Mouse (Mus musculus) kidney, embryonic 16.5 days (tissue): Measurements from ENCODE around the gene Gdf11. TPM values are rescaled to one million over a fixed set of nuclear protein-coding genes. Genes with fewer than 3 reads are reported as not detected.
A peak's percentile ranks its signal among the peaks of the same experiment; 100 is the strongest.

Experiments
- ATAC-seq: fragments of 200-750 bp; cut with Nextera tagmentation; 2 replicates; pipeline ENCODE4 v1.8.0; 2017; ENCODE audit warnings: moderate TSS enrichment; ENCODE audit not compliant: low FRiP score, low TSS enrichment
- H3K27ac ChIP-seq: fragments of 300-500 bp; sonication (generic); 2 replicates; pipeline ENCODE4 v1.5.1; 2014; ENCODE audit warnings: low read length
- H3K27me3 ChIP-seq: fragments of 300-500 bp; sonication (generic); 2 replicates; pipeline ENCODE4 v1.6.1; 2014; ENCODE audit warnings: low read length, control low read depth, mixed read lengths; ENCODE audit not compliant: insufficient read depth
- H3K36me3 ChIP-seq: fragments of 300-500 bp; sonication (generic); 2 replicates; pipeline ENCODE4 v1.6.1; 2014; ENCODE audit warnings: low read length, control low read depth, mixed read lengths; ENCODE audit not compliant: insufficient read depth
- H3K4me1 ChIP-seq: fragments of 300-500 bp; sonication (generic); 2 replicates; pipeline ENCODE4 v1.6.1; 2014; ENCODE audit warnings: low read length, control low read depth, mixed read lengths; ENCODE audit not compliant: insufficient read depth
- H3K4me2 ChIP-seq: fragments of 300-500 bp; sonication (generic); replicated peaks from 2 replicates; pipeline ENCODE4 v1.6.1; 2014; ENCODE audit warnings: low read depth, low read length
- H3K4me3 ChIP-seq: fragments of 300-500 bp; sonication (generic); 2 replicates; pipeline ENCODE4 v1.5.1; 2014; ENCODE audit warnings: mild to moderate bottlenecking, low read length
- H3K9ac ChIP-seq: fragments of 300-500 bp; sonication (generic); replicated peaks from 2 replicates; pipeline ENCODE4 v1.6.1; 2014; ENCODE audit warnings: low read length
- H3K9me3 ChIP-seq: fragments of 300-500 bp; sonication (generic); 2 replicates; pipeline ENCODE4 v1.6.1; 2016; ENCODE audit warnings: low read length, control low read depth
- WGBS: fragments of 180-500 bp; shearing (Covaris S2); extraction: QIAGEN DNeasy Blood & Tissue Kit; methylation state at CpG from one replicate; pipeline ENCODE4 v1.1.7; 2014; 5-methylcytosine and 5-hydroxymethylcytosine counted together
- polyA plus RNA-seq: library from polyadenylated mRNA; unstranded; fragments of >200 nt; fragmentation: Nextera tagmentation; extraction: Ambion mirVana; gene quantifications from 2 replicates; pipeline ENCODE4 v1.2.1, GENCODE M21; 2015

Gene Gdf11
- polyA plus RNA-seq, 1 experiment from 2014 or later = 6.8 TPM

GRCm38 (mm10) chr10:128933574-128933973, 42.1 kb upstream of the Gdf11 start, which contains the start of gene Itga7:
Gene Itga7, plus strand, starts transcription at chr10:128933818.
- WGBS = under 1% methylated on average over 26 of the region's 26 CpGs
- peak within 1 kb of the TSS; percentile 51 for H3K4me3 ChIP-seq
- H3K36me3 ChIP-seq = no peaks in the 10 kb centered on the region
- peaks cover 10% of the 10 kb centered on the region for H3K4me1 ChIP-seq
- no peaks in the 10 kb centered on the region for H3K9me3 ChIP-seq
- H3K27ac ChIP-seq = no peak within 1 kb of the TSS
- H3K9ac ChIP-seq = peak within 1 kb of the TSS; percentile 35
- peak; percentile 91 for ATAC-seq
- H3K4me2 ChIP-seq = peak within 1 kb of the TSS; percentile 85
- H3K27me3 ChIP-seq = peaks cover 50% of the 10 kb centered on the region

GRCm38 (mm10) chr10:128931441-128931840, 39.9 kb upstream of the Gdf11 start:
- Histone ChIP-seq H3K4me3 (no peak overlapping the region), H3K4me2 (no peak overlapping the region), H3K36me3 (no peaks in the 10 kb centered on the region), H3K9me3 (no peaks in the 10 kb centered on the region), H3K4me1 (peaks cover 10% of the 10 kb centered on the region), H3K9ac (no peak overlapping the region), H3K27me3 (peaks cover 53% of the 10 kb centered on the region), H3K27ac (no peak overlapping the region)
- no peak for ATAC-seq
- 36% methylated on average over 2 of the region's 2 CpGs for WGBS

GRCm38 (mm10) chr10:128929638-128930378, 38.3 kb upstream of the Gdf11 start:
- WGBS = 60% methylated on average over 7 of the region's 7 CpGs
- no peak for ATAC-seq
- no peak overlapping the region for H3K4me2 ChIP-seq
- H3K4me1 ChIP-seq = peaks cover 10% of the 10 kb centered on the region
- H3K27ac ChIP-seq = no peak overlapping the region
- H3K9me3 ChIP-seq = no peaks in the 10 kb centered on the region
- no peak overlapping the region for H3K9ac ChIP-seq
- no peak overlapping the region for H3K4me3 ChIP-seq
- peaks cover 40% of the 10 kb centered on the region for H3K27me3 ChIP-seq
- H3K36me3 ChIP-seq = no peaks in the 10 kb centered on the region

GRCm38 (mm10) chr10:128928356-128928755, 36.8 kb upstream of the Gdf11 start:
- Histone ChIP-seq H3K9me3 (no peaks in the 10 kb centered on the region), H3K9ac (no peak overlapping the region), H3K27me3 (peaks cover 25% of the 10 kb centered on the region), H3K27ac (no peak overlapping the region), H3K4me2 (no peak overlapping the region), H3K4me1 (peaks cover 10% of the 10 kb centered on the region), H3K4me3 (no peak overlapping the region), H3K36me3 (no peaks in the 10 kb centered on the region)
- ATAC-seq = no peak
- WGBS = 41% methylated on average over 4 of the region's 4 CpGs

- Histone ChIP-seq H3K4me1 (peaks cover 44% of the 10 kb centered on the region), H3K4me2 (peak within 1 kb of the TSS; percentile 90), H3K4me3 (peak within 1 kb of the TSS; percentile 83), H3K9ac (peak within 1 kb of the TSS; percentile 83), H3K27ac (peak within 1 kb of the TSS; percentile 98), H3K9me3 (no peaks in the 10 kb centered on the region), H3K27me3 (0 out of 2 replicates have a peak, but pooled peaks cover 3% of the 10 kb centered on the region), H3K36me3 (no peaks in the 10 kb centered on the region)
- WGBS = 68% methylated on average over 9 of the region's 9 CpGs
- ATAC-seq = no peak
Measured at GRCm38 (mm10) chr10:128923935-128924334, 32.4 kb upstream of the Gdf11 start, which contains the start of gene Bloc1s1. Gene Bloc1s1, minus strand, starts transcription at chr10:128924035.

DNA sequence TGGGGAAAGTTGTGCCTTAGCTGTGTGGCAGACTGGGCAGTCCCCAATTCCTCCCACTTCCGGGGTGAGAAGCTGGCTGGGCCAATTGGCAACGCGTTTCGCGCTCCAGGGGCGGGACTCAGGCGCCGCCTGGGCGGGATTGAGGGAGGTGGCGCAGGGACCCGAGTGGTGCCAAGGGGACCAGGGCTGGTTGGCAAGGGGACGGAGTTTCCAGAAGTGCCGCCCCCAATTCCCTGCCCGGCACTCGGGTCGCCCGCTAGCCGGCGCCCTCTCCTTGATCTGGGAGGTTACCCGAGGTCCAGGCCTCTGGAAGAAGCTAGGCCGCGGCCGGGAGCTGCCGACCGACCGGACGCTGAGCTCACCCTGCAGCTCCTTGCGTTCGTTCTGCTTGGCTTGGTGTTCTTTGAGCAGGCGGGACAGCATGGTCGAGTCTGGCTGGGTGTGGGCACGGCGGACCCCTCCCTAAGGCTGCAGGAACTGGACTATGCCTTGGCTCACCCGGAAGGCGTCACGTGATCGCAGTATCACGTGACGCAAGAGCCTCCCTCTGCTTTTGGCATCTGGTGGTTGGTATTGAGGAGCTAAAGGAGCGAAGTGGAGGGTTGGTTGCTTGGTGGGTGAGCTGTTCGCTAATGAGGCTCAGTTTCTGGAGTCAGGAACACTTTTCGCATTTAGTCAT, 31.6 kb upstream of the Gdf11 start:
- Histone ChIP-seq H3K27me3 (0 out of 2 replicates have a peak, but pooled peaks cover 3% of the 10 kb centered on the region), H3K4me1 (peaks cover 48% of the 10 kb centered on the region), H3K4me2 (peak overlapping the region; percentile 90), H3K9me3 (no peaks in the 10 kb centered on the region), H3K9ac (peak overlapping the region; percentile 83), H3K4me3 (peak overlapping the region; percentile 83), H3K27ac (peak overlapping the region; percentile 98), H3K36me3 (0 out of 2 replicates have a peak, but pooled peaks cover 3% of the 10 kb centered on the region)
- WGBS = under 1% methylated on average over 42 of the region's 42 CpGs
- peak; percentile 95 for ATAC-seq

- H3K36me3 ChIP-seq = peaks cover 7% of the 10 kb centered on the region
- 0 out of 2 replicates have a peak, but pooled peaks cover 3% of the 10 kb centered on the region for H3K27me3 ChIP-seq
- H3K4me2 ChIP-seq = peak within 1 kb of the TSS; percentile 90
- no peaks in the 10 kb centered on the region for H3K9me3 ChIP-seq
- ATAC-seq = no peak
- H3K4me1 ChIP-seq = peaks cover 48% of the 10 kb centered on the region
- H3K4me3 ChIP-seq = peak within 1 kb of the TSS; percentile 83
- 16% methylated on average over 1 of the region's 1 CpGs for WGBS
- peak within 1 kb of the TSS; percentile 98 for H3K27ac ChIP-seq
- peak within 1 kb of the TSS; percentile 83 for H3K9ac ChIP-seq
Measured at GRCm38 (mm10) chr10:128922822-128923012, 31.2 kb upstream of the Gdf11 start, which contains the start of gene Rdh5. Gene Rdh5, minus strand, starts transcription at chr10:128922888.

GRCm38 (mm10) chr10:128921883-128922821, 30.6 kb upstream of the Gdf11 start:
- peaks cover 48% of the 10 kb centered on the region for H3K4me1 ChIP-seq
- H3K36me3 ChIP-seq = peaks cover 12% of the 10 kb centered on the region
- peak overlapping the region; percentile 83 for H3K9ac ChIP-seq
- peak overlapping the region; percentile 98 for H3K27ac ChIP-seq
- 72% methylated on average over 16 of the region's 16 CpGs for WGBS
- H3K4me2 ChIP-seq = peak overlapping the region; percentile 90
- no peaks in the 10 kb centered on the region for H3K9me3 ChIP-seq
- H3K4me3 ChIP-seq = peak overlapping the region; percentile 83
- H3K27me3 ChIP-seq = 0 out of 2 replicates have a peak, but pooled peaks cover 3% of the 10 kb centered on the region
- no peak for ATAC-seq

DNA sequence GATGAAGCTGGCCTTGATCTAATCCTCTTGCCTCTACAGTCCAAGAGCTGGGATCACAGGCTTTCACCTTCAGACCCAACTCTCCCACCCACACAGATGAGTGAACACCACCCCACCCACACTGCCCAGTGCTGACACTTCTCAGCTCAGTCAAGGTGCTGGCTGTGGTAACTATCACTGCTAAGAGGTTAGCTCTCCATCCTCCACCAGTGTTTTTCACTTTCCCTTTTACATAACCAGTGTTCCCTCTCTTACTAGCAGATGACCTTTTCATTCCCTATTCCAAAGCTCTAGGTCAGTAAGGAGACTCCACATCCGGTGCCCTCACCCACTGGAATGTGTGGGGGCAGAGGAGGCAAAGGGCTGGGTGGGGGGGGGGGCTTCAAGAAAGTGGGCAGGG, 29.7 kb upstream of the Gdf11 start:
- peaks cover 48% of the 10 kb centered on the region for H3K4me1 ChIP-seq
- H3K27me3 ChIP-seq = no peaks in the 10 kb centered on the region
- H3K4me2 ChIP-seq = 0 out of 2 replicates have a peak overlapping the region, but pooled peaks have one; percentile 10
- WGBS = 43% methylated on average over 1 of the region's 1 CpGs
- no peak for ATAC-seq
- no peaks in the 10 kb centered on the region for H3K9me3 ChIP-seq
- peak overlapping the region; percentile 76 for H3K27ac ChIP-seq
- no peak overlapping the region for H3K4me3 ChIP-seq
- peaks cover 21% of the 10 kb centered on the region for H3K36me3 ChIP-seq
- peak overlapping the region; percentile 31; the same call in 1 of the 2 replicates for H3K9ac ChIP-seq
